Mouse (Mus musculus): ENCODE results near the gene Myo15b.
"Not testable (repeated sequence)": the region's sequence is repeated elsewhere in the genome, so short reads cannot be mapped to it uniquely, and the experiment has no call there.

The Myo15b gene

GRCm38 (mm10) chr11:115830550-115831325 is 27.5 kb upstream of the Myo15b start:
- no peak for DNase-seq (ENCODE audit: low spot score in 2 of 2)

- no peak for DNase-seq (ENCODE audit: low spot score in 2 of 2)
Observed at GRCm38 (mm10) chr11:115831518-115831917, 26.7 kb upstream of the Myo15b start.

GRCm38 (mm10) chr11:115832064-115832463 is 26.1 kb upstream of the Myo15b start:
- DNase-seq (ENCODE audit: low spot score in 2 of 2): no peak

- DNase-seq (ENCODE audit: low spot score in 2 of 2): peak in 1 of 2 experiments; percentile 55
Observed at GRCm38 (mm10) chr11:115832523-115832922, 25.7 kb upstream of the Myo15b start.

GRCm38 (mm10) chr11:115833021-115833513 is 25.1 kb upstream of the Myo15b start:
- no peak for DNase-seq (ENCODE audit: low spot score in 2 of 2)

GRCm38 (mm10) chr11:115834033-115834432 is 24.2 kb upstream of the Myo15b start:
- no peak for DNase-seq (ENCODE audit: low spot score in 2 of 2)

- DNase-seq (ENCODE audit: low spot score in 2 of 2): no peak
Observed at GRCm38 (mm10) chr11:115836656-115837395, 21.4 kb upstream of the Myo15b start.

- DNase-seq (ENCODE audit: low spot score in 2 of 2): no peak
Observed at GRCm38 (mm10) chr11:115837606-115838345, 20.4 kb upstream of the Myo15b start.

GRCm38 (mm10) chr11:115838895-115839311 is 19.3 kb upstream of the Myo15b start:
- DNase-seq (ENCODE audit: low spot score in 2 of 2): no peak

GRCm38 (mm10) chr11:115839732-115840131 is 18.5 kb upstream of the Myo15b start:
- DNase-seq (ENCODE audit: low spot score in 2 of 2): no peak

GRCm38 (mm10) chr11:115841044-115841443 is 17.2 kb upstream of the Myo15b start:
- DNase-seq (ENCODE audit: low spot score in 2 of 2): no peak

- peak in 1 of 2 experiments; percentile 52 for DNase-seq (ENCODE audit: low spot score in 2 of 2)
Observed at GRCm38 (mm10) chr11:115841961-115842550, 16.1 kb upstream of the Myo15b start.

GRCm38 (mm10) chr11:115843141-115843890 is 14.9 kb upstream of the Myo15b start:
- DNase-seq (ENCODE audit: low spot score in 2 of 2): no peak

- no peak for DNase-seq (ENCODE audit: low spot score in 2 of 2)
Observed at GRCm38 (mm10) chr11:115843891-115844239, 14.3 kb upstream of the Myo15b start.

- no peak for DNase-seq (ENCODE audit: low spot score in 2 of 2)
Observed at GRCm38 (mm10) chr11:115844240-115844639, 14.0 kb upstream of the Myo15b start.

GRCm38 (mm10) chr11:115845819-115846218 is 12.4 kb upstream of the Myo15b start:
- no peak for DNase-seq (ENCODE audit: low spot score in 2 of 2)

GRCm38 (mm10) chr11:115854674-115855073 is 3.5 kb upstream of the Myo15b start:
- DNase-seq (ENCODE audit: low spot score in 2 of 2): no peak

GRCm38 (mm10) chr11:115857146-115857545 is 1.1 kb upstream of the Myo15b start:
- DNase-seq (ENCODE audit: low spot score in 2 of 2): not testable (repeated sequence)

- DNase-seq (ENCODE audit: low spot score in 2 of 2): no peak
Observed at GRCm38 (mm10) chr11:115857936-115858335, 270 bp upstream of the Myo15b start.

- DNase-seq (ENCODE audit: low spot score in 2 of 2): peak; percentile 89 to 91
Observed at GRCm38 (mm10) chr11:115859143-115859945, 1.1 kb downstream of the Myo15b start.
